Mouse (Mus musculus) stomach, embryonic 16.5 days (tissue): ENCODE data around the gene Scarf1. TPM values are rescaled to one million over a fixed set of nuclear protein-coding genes. Genes with fewer than 3 reads are reported as not detected.
A peak's percentile ranks its signal among the peaks of the same experiment; 100 is the strongest.

ENCODE experiments used
- ATAC-seq: fragments of 200-750 bp; cut with Nextera tagmentation; 2 replicates; pipeline ENCODE4 v1.8.0; 2017; ENCODE audit warnings: moderate number of reproducible peaks, moderate TSS enrichment; ENCODE audit not compliant: insufficient read depth, low FRiP score
- H3K27ac ChIP-seq: fragments of 300-500 bp; sonication (generic); 2 replicates; pipeline ENCODE4 v1.5.1; 2014; ENCODE audit warnings: low read length
- H3K27me3 ChIP-seq: fragments of 300-500 bp; sonication (generic); 2 replicates; pipeline ENCODE4 v1.6.1; 2014; ENCODE audit warnings: low read length, control low read depth, mixed read lengths; ENCODE audit not compliant: control insufficient read depth, insufficient read depth
- H3K36me3 ChIP-seq: fragments of 300-500 bp; sonication (generic); 2 replicates; pipeline ENCODE4 v1.6.1; 2014; ENCODE audit warnings: low read length; ENCODE audit not compliant: control insufficient read depth, insufficient read depth
- H3K4me1 ChIP-seq: fragments of 300-500 bp; sonication (generic); 2 replicates; pipeline ENCODE4 v1.6.1; 2014; ENCODE audit warnings: low read length, control low read depth, mixed read lengths; ENCODE audit not compliant: control insufficient read depth, insufficient read depth
- H3K4me2 ChIP-seq: fragments of 300-500 bp; sonication (generic); 2 replicates; pipeline ENCODE4 v1.6.1; 2014; ENCODE audit warnings: low read depth, low read length, mixed read lengths
- H3K4me3 ChIP-seq: fragments of 300-500 bp; sonication (generic); replicated peaks from 2 replicates; pipeline ENCODE4 v1.5.1; 2014; ENCODE audit warnings: mild to moderate bottlenecking, low read length
- H3K9ac ChIP-seq: fragments of 300-500 bp; sonication (generic); 2 replicates; pipeline ENCODE4 v1.6.1; 2014; ENCODE audit warnings: low read length
- H3K9me3 ChIP-seq: fragments of 300-500 bp; sonication (generic); replicated peaks from 2 replicates; pipeline ENCODE4 v1.6.1; 2016; ENCODE audit warnings: low read length, control low read depth; ENCODE audit not compliant: control insufficient read depth
- WGBS: fragments of 180-500 bp; shearing (Covaris S2); extraction: QIAGEN DNeasy Blood & Tissue Kit; methylation state at CpG from one replicate; pipeline ENCODE4 v1.1.7; 2014; 5-methylcytosine and 5-hydroxymethylcytosine counted together
- polyA plus RNA-seq: library from polyadenylated mRNA; unstranded; fragments of >200 nt; fragmentation: Nextera tagmentation; extraction: Ambion mirVana; gene quantifications from 2 replicates; pipeline ENCODE4 v1.2.1, GENCODE M21; 2015

Scarf1 gene
- polyA plus RNA-seq, 1 experiment from 2014 or later, result 6.2 TPM

DNA sequence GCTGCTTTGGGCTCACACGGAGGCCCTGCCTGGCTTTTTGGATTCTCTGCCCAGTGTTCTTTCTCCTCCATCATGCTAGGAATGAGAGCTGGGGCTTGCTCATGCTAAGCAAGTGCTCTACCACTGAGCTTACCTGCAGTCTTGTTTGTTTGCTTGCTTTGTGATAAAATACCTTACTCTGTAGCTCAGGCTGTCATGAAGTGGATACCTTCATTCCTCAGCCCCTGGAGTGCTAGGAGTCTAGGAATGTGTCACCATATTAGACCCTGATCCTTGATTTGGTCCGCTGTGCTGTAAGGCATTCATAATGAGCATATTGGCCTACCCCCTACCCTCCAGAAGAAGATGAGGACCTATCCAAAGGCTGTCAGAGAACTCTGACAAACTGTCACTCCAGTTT lies 9.5 kb downstream of the Scarf1 start:
- H3K4me3 ChIP-seq, result no peak overlapping the region
- no peaks in the 10 kb centered on the region for H3K9me3 ChIP-seq
- no peak overlapping the region for H3K27ac ChIP-seq
- H3K4me1 ChIP-seq, result no peaks in the 10 kb centered on the region
- no peak overlapping the region for H3K4me2 ChIP-seq
- ATAC-seq, result no peak
- no peaks in the 10 kb centered on the region for H3K27me3 ChIP-seq
- H3K36me3 ChIP-seq, result no peaks in the 10 kb centered on the region
- H3K9ac ChIP-seq, result no peak overlapping the region
- WGBS, result 81% methylated on average over 2 of the region's 2 CpGs

DNA sequence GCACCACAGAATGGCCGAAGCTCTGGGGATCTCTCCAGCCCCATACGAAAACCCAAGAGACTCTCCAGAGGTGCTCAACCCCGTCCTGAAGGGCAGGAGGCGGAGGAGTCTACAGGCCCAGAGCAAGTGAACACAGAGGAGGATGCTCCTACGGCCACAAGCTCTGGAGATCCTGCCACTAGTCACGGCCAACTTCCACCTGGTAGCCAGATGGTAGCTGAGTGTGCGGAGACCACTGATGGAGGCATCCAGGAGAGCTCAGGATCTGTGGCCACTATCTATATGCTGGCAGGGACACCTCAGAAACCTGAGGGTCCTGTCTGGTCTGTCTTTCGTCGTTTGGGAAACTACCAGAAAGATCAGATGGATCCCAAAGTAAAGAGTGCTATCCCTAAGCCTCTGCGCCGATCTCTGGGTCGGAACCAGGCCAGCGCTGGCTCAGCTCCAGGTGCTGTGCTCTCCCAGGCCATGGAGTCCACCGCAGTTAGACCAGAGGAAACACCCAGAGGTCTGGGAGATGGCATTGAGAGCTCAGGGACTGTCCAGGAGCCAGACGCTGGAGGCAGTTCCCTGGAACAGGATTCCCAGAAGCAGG lies 12.3 kb downstream of the Scarf1 start:
- H3K4me2 ChIP-seq, result no peak overlapping the region
- H3K27me3 ChIP-seq, result no peaks in the 10 kb centered on the region
- no peak overlapping the region for H3K4me3 ChIP-seq
- 85% methylated on average over 15 of the region's 15 CpGs for WGBS
- no peaks in the 10 kb centered on the region for H3K36me3 ChIP-seq
- H3K27ac ChIP-seq, result no peak overlapping the region
- no peaks in the 10 kb centered on the region for H3K4me1 ChIP-seq
- H3K9me3 ChIP-seq, result no peaks in the 10 kb centered on the region
- no peak for ATAC-seq
- no peak overlapping the region for H3K9ac ChIP-seq

DNA sequence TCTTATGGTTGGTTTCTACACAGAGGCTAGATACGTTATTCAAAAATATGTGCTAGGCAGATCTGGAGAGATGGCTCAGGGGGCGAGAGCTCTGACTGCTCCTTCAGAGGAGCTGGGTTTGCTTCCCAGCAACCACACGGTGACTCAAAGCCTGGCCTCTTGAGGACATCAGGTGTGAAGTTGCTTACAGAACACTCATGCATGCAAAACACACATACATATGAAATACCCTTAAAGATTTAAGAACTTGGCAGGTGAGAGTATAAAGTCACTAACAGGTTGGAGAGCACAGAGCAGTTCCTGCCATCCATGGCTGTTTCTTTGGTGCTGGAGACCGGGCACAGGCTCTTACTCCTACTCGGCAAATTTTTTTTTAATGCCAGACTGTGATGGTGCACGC lies 13.6 kb downstream of the Scarf1 start:
- no peak overlapping the region for H3K27ac ChIP-seq
- 85% methylated on average over 6 of the region's 6 CpGs for WGBS
- H3K9ac ChIP-seq, result no peak overlapping the region
- no peaks in the 10 kb centered on the region for H3K36me3 ChIP-seq
- no peaks in the 10 kb centered on the region for H3K4me1 ChIP-seq
- no peak for ATAC-seq
- H3K27me3 ChIP-seq, result no peaks in the 10 kb centered on the region
- no peak overlapping the region for H3K4me2 ChIP-seq
- no peak overlapping the region for H3K4me3 ChIP-seq
- no peaks in the 10 kb centered on the region for H3K9me3 ChIP-seq

DNA sequence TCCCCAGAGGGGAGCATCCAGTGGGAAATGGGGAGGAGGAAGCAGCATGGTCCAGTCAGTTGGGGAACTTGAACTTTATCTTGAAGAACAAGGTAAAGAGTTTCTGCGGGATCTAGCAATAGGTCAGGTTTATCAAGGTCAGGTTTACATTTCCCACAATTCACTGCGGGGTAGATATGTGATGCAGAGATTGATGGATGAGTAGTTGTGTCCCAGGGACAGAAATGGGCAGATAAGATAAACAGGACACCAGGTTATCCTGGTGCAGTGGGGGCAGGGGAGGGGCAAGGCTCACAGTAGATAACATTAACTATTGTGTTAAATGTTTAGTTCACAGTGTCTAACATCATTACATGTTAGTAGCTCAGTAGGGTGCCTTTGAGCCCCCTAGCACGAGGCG lies 16.4 kb downstream of the Scarf1 start:
- no peak overlapping the region for H3K4me3 ChIP-seq
- H3K36me3 ChIP-seq, result no peaks in the 10 kb centered on the region
- H3K27ac ChIP-seq, result no peak overlapping the region
- H3K9me3 ChIP-seq, result no peaks in the 10 kb centered on the region
- H3K4me1 ChIP-seq, result peaks cover 7% of the 10 kb centered on the region; the same call in 1 of the 2 replicates
- no peak overlapping the region for H3K4me2 ChIP-seq
- no peak overlapping the region for H3K9ac ChIP-seq
- H3K27me3 ChIP-seq, result no peaks in the 10 kb centered on the region
- whole genome bisulfite sequencing, result 32% methylated on average over 4 of the region's 4 CpGs
- no peak for ATAC-seq

DNA sequence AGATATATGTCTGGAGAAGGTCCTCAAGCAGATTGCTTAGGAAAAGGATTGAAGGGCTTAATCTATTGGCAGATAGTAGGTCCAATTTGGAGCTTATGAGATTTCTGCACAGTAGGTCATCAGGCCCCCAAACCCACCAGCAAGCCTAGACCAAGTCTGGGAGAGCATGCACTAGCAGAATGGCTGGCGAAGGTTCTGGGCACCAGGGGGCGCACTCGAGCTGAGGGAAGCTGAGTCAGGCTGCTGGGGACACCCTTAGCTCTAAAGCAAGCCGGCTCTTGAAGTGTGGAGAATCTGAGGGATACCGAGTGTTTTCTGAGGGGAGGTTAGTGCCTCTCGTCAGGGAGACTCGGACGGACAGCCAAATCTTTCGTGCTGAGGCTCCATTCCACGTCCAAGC lies 17.0 kb downstream of the Scarf1 start:
- peak overlapping the region; percentile 99 for H3K4me2 ChIP-seq
- ATAC-seq, result peak; percentile 71
- H3K4me1 ChIP-seq, result peaks cover 9% of the 10 kb centered on the region
- under 1% methylated on average over 10 of the region's 10 CpGs for WGBS
- no peak overlapping the region for H3K27ac ChIP-seq
- H3K27me3 ChIP-seq, result no peaks in the 10 kb centered on the region
- H3K36me3 ChIP-seq, result no peaks in the 10 kb centered on the region
- peak overlapping the region; percentile 75 for H3K9ac ChIP-seq
- no peaks in the 10 kb centered on the region for H3K9me3 ChIP-seq
- peak overlapping the region; percentile 61 for H3K4me3 ChIP-seq

DNA sequence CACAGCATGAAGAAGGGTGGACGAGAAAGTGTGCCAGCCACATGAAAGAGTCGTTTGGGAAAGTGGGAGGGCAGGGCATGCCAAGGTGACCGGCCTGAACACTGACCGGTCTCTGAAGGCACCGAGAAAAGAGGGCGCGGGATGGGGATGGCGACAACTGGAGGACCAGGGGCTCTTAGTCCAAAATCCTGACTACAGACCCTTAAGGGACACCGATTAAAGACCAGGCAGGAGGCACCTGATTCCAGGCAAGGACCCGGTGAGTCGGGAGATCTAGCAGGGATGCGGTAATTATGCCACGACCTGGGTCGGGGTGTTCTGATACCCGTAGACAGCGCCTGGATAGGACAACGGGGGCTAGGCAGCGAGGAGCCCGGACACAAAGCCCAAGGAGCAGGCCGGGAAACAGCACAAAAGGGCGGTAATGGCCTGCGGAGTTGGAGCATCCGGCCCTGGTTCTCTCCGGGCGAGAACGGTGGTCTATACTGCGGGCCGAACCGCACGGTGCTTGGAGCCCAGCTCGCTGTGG lies 17.6 kb downstream of the Scarf1 start:
- Histone ChIP-seq H3K9ac (peak overlapping the region; percentile 75), H3K4me3 (peak overlapping the region; percentile 61), H3K36me3 (no peaks in the 10 kb centered on the region), H3K27me3 (no peaks in the 10 kb centered on the region), H3K9me3 (no peaks in the 10 kb centered on the region), H3K4me2 (peak overlapping the region; percentile 99), H3K4me1 (peaks cover 11% of the 10 kb centered on the region), H3K27ac (peak overlapping the region; percentile 24; the same call in 1 of the 2 replicates)
- under 1% methylated on average over 31 of the region's 31 CpGs for WGBS
- ATAC-seq, result peak; percentile 8; the same call in 1 of the 2 replicates

DNA sequence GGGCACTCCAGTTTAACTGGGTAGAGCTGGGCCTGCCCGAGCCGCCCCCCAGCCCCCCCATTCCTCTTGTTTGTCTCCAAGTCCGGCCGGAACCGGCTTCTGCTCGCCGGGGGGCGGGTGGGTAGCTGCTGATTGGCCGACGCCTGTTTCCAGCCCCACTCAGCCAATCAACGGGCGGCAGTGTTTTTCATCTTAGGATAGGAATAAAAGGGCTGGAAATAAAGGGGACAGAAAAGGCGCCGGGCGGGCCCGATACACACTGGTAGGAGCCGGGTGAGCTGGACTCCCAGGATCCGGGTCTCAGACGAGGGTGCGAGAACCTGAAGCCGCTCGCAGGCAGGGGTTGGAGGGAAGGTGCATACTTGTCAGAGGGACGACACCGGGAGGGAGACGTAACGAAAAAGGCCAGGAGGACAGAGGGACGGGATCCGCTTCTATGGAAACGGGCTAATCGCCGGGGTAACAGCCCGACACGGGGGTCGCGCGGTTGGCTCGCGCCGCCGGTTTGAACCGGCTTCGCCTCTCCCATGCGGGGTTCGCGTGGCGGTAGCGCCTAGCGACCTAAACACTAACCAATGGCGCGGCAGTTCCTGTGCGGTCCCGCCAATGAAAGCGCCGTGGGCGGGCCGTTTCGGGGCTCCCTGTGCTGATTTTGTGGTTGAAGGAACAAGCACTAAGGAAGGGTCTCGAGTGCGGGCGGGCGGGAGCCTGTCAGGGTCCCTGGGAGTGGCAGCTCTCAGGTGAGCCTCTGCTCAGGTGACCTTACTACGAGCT lies 18.3 kb downstream of the Scarf1 start, which contains the start of gene Slc43a2:
TSS of gene Slc43a2 (plus strand) at position 226 of the 774 bp plus-strand sequence.
- H3K36me3 ChIP-seq, result no peaks in the 10 kb centered on the region
- peak within 1 kb of the TSS; percentile 58; the same call in 1 of the 2 replicates for H3K27ac ChIP-seq
- H3K4me2 ChIP-seq, result peak within 1 kb of the TSS; percentile 99
- no peaks in the 10 kb centered on the region for H3K9me3 ChIP-seq
- peak within 1 kb of the TSS; percentile 61 for H3K4me3 ChIP-seq
- H3K9ac ChIP-seq, result peak within 1 kb of the TSS; percentile 75
- H3K4me1 ChIP-seq, result peaks cover 11% of the 10 kb centered on the region
- WGBS, result under 1% methylated on average over 62 of the region's 62 CpGs
- peak; percentile 90 for ATAC-seq
- H3K27me3 ChIP-seq, result no peaks in the 10 kb centered on the region

DNA sequence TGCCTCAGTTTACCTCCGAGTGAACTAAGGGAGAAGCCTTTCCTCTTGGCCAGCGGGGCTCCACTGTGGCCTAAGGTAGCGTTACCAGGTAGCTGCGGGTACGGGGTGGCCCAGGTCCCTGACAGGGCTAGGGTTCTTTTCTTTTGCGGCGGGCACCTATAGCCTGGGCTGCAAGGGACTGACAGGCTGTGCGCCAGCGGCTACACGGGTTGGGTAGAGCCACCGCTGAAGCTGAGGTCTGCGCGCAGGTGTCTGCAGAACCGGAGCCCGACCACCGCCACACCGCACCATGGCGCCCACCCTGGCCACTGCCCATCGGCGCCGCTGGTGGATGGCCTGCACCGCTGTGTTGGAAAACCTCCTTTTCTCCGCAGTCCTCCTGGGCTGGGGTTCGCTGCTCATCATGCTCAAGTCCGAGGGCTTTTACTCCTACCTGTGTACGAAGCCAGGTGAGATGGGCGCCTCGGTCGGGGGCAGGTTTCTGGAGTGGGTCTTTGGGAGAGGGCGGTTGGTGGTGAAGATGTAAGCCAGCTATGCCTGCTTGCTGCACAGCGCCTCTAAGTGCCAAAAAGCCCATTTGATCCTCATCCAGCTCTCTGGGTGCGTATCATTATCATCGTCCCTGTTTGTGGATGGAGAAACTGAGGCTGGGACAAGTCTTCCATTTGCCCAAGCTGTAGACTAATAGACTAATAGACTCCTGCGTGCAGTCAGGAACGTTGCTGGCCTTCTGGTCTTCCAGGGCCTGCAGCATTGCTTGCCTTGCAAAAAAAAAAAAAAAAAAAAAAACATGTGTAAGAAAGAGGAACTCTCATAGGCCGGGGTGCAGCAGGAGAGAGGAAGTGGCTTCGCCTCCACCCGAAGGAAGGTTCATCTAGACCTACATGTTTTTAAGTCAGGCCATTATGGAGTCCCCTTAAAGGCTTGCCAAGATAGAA lies 19.3 kb downstream of the Scarf1 start:
- peak overlapping the region; percentile 99 for H3K4me2 ChIP-seq
- H3K4me3 ChIP-seq, result peak overlapping the region; percentile 61
- WGBS, result 16% methylated on average over 38 of the region's 38 CpGs
- ATAC-seq, result no peak
- peaks cover 11% of the 10 kb centered on the region for H3K4me1 ChIP-seq
- peak overlapping the region; percentile 40; the same call in 1 of the 2 replicates for H3K27ac ChIP-seq
- H3K9ac ChIP-seq, result peak overlapping the region; percentile 75
- H3K36me3 ChIP-seq, result no peaks in the 10 kb centered on the region
- H3K9me3 ChIP-seq, result no peaks in the 10 kb centered on the region
- H3K27me3 ChIP-seq, result no peaks in the 10 kb centered on the region
